Mouse (Mus musculus) lung, postnatal 36 days (tissue): ENCODE data around the gene Ube3b.
A peak's percentile ranks its signal among the peaks of the same experiment; 100 is the strongest.

ENCODE experiments used
- DNase-seq: peaks from one replicate; pipeline ENCODE4 v3.0.0; 2022; ENCODE audit warnings: mixed read lengths

Gene Ube3b

GRCm38 (mm10) chr5:114380209-114381012 lies at the start of gene Ube3b, which contains the start of gene Kctd10:
Gene Ube3b (plus strand): TSS chr5:114380607.
Gene Kctd10 (minus strand): TSS chr5:114380508.
- peak; percentile 90 for DNase-seq

DNA sequence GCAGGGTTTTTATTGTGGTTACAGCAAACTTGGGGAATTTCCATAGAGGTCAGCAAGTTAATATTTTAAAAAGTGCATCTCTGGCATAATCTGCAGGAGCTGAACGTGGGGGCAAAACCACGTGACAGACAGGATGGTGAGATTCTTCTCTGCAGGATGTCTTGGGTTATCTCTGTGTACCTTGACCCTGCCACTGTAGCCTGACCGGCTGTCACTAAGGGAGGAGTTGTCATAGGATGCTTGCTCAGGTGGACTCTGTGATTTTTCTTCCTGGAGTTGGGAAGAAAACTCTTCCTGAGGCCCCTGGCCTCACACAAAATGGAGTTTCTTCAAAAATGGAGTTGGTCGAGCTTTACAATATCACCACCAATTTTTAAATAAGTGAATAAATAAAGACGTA lies 37.4 kb upstream of the Ube3b start:
- no peak for DNase-seq

DNA sequence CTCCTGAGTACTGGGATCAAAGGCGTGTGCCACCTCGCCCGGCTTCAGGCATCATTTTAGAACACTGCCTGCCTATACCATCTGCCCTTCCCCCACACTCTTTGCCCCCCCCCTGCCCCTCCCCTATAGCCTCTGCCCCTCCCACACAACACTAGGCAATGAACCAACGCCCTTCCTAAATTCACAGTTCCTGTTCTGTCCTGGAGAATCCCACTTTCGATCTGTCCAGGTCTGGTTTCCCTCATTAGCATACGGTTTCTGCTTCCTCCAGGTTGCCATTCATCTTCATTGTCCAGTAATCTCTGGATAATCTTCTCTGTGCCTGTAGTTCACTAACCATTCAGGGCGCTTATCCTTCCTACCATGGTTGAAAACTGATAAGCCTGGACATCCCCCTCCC lies 36.8 kb upstream of the Ube3b start:
- DNase-seq: no peak

- DNase-seq: no peak
Observed at GRCm38 (mm10) chr5:114345538-114345937, 34.9 kb upstream of the Ube3b start.

DNA sequence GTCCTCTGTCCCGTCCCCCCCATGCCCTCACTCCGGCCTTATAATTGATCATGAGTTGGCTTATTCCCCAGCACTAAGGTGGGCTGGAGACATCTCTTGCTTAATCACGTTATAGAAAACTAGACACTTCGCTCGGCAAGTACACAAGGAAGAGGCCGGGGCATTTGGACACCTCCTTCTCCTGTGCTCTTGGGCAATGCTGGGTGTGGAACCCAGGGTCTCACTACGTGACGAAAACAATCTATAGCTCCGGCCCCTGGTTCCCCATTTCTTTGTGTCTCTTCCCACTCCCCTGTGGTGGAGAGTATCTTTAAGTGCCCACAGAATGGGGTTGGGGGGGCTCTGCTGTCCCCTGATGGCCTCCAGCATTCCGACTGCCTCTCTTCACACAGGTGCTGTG lies 33.4 kb upstream of the Ube3b start:
- no peak for DNase-seq

- no peak for DNase-seq
Observed at GRCm38 (mm10) chr5:114351490-114351889, 28.9 kb upstream of the Ube3b start.

- peak; percentile 96 for DNase-seq
Observed at GRCm38 (mm10) chr5:114356250-114356935, 24.0 kb upstream of the Ube3b start.

- peak; percentile 49 for DNase-seq
Observed at GRCm38 (mm10) chr5:114356936-114357751, 23.3 kb upstream of the Ube3b start.

DNA sequence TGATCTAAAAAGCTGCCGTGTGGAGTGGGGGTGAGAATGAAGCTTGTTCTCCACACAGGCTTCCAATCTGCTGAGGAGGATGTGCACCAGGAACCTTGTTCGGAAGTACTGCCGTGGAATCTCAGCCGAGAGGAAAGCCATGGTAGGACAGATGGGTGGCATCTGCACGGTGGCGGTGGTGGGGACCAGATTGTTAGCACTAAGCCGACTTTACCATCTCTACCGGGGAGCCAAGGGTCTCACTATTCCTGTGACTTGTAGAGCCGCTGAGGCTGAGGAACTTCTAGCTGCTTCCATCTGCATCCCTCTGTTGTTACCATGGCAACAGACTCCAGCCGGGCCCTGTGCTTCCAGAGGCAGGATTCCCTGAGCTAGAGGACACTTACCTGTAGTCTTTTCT lies 21.6 kb upstream of the Ube3b start:
- no peak for DNase-seq

DNA sequence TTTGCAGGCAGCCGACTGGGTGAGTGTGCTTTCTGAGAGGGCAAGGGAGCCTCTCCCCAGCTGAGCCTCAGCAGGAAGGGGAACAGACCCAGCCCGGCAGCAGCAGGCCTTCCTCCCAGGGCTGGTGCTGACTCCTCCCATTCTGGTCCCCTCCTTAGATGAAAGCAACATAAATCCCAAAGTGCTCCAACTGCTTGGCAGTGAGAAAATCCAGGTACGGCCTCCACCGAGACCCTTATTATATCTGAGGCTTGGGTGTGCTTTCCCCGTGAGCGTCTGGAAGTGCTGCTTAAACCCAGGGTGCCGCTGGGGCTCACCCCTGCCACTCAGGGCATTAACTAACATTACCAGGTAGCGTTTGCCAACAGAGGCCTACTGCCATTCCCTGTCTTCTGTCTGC lies 20.8 kb upstream of the Ube3b start:
- DNase-seq: no peak

DNA sequence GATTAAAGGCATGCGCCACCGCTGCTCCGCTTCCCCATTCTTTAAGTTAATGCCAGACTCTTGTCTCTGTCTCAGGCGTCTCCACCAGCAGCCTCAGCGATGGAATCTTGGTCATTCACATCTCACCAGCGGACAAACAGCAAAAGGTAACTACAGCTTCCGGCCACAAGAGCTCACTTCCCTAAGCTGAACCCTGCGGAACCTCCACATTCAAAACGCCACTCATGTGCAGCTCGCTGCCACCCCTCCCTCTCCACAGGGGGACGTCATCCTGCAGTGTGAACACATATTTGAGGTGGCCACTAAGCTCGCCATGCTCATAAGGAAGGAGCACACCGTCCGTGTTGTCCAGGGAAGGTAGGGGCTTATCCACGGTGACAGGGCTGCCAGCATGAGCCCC lies 19.4 kb upstream of the Ube3b start:
- DNase-seq: no peak

- peak; percentile 90 for DNase-seq
Observed at GRCm38 (mm10) chr5:114365043-114365752, 15.2 kb upstream of the Ube3b start.

DNA sequence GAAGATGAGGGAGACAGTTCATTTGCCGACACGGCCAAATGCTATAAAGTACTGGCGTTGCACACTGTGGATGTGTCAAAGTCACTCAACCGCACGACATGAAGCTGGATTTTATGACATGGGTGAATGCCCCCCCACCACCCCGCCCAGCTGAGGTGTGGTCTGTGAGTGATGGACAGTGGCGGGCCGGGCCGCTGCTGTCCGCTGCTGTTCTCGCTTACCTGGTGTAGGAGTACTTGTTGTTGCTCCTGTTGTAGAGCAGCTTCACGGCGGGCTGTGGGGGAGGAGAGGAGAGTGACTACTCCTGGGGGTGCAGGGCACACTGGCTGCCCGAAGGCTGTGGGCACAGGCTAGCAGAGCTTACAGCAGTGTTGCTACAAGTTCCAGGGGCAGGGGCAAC lies 12.3 kb upstream of the Ube3b start:
- DNase-seq: no peak

DNA sequence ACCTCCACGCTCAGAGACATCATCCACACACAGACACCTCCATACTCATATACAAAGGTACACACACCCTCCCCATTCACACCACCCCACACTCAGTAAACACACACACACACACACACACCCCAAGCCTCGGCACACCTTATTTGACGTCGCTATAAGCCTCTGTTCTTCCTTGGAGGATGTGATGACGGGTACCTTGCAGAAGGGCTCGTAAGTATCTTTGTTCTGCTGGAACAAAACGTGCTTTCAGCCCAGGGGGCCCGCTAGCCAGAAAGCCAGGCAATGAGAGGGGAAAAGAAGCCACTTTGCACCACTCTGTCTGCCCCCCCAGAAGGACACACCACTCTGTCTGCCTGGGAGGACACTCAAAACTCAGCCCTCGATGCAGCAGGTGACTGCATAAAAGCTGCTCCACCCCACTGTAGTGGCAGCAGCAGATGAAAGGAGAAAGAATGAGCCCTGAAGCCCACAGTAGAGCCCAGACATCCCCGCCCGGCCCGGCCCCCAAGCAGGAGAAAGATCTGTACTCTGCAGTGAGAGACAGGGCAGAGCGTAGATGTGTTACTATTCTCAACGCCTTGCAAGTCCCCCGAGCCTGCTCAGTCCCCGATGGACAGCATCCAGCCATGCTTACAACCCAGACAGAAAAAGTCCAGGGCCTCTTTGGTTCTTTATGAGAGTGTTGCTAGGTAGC lies 11.5 kb upstream of the Ube3b start:
- DNase-seq: no peak

DNA sequence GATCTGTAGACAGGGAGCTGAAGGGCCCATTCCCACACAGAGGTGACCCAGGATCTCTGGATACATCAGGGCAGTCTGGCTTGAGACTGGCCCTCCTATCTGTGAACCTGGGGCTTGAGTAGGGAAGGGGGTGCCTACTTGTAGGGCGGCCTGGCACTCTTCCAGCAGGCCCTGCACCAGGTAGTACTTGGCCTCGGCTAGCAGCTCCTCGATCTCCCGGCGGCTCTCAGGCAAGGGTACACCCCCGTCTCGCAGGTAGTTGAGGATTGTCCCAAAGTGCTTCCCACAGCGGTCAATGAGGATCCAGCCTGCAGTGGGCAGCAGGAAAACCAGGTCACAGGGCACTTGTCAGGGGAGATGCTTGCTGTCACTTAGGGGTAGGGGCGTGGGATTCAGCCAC lies 10.5 kb upstream of the Ube3b start:
- DNase-seq: no peak

GRCm38 (mm10) chr5:114370371-114370776 lies 10.0 kb upstream of the Ube3b start:
- DNase-seq: peak; percentile 94

DNA sequence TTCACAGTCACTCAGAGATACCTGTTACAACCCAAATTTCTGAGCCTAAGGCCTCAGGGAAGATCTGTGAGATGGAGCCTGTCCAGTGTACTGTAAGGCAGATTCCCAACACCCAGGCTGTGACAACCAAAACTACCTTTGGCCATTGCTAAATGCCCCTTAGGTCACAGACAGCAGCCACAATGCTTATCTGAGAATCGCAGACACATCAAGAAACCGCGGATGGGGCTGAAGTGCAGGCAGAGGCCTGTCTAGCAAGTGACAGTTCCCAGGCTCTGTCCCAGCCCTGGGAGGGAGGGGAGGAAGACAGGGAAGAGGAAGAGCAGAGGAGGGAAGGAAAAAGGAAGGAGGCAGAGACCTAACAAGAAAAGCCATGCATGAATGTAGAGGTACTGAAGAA lies 9.1 kb upstream of the Ube3b start:
- peak; percentile 29 for DNase-seq

- DNase-seq: peak; percentile 68
Observed at GRCm38 (mm10) chr5:114371731-114372473, 8.5 kb upstream of the Ube3b start.

- DNase-seq: peak; percentile 65
Observed at GRCm38 (mm10) chr5:114372565-114372964, 7.8 kb upstream of the Ube3b start.

- DNase-seq: peak; percentile 87
Observed at GRCm38 (mm10) chr5:114373174-114373573, 7.2 kb upstream of the Ube3b start.

DNA sequence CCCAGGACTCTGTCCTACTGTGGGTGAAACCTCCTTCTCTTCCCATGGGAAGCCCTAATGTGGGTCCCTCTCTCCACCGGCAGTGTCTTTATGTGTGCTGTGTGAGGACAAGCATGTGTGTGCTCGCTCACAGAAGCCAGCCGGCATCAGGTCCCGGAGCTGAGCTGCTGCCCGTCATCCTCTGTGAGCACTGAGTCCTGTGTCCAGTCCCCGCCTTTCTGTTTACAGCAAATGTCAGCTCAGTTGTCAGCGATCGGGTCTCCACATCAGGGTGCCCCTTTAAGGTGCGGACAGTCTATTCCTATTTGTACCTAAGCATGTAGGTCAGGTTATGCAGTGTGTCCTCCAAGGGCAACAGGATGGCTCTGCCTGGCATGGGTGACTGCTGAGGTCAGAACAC lies 6.8 kb upstream of the Ube3b start:
- DNase-seq: no peak
